Mouse (Mus musculus): ENCODE results near the gene Tepsin. TPM values are rescaled to one million over a fixed set of nuclear protein-coding genes. Genes with fewer than 3 reads are reported as not detected.

Tepsin gene
- polyA plus RNA-seq, 1 experiment: 12.2 TPM

GRCm38 (mm10) chr11:120051124-120051811 is 47.3 kb downstream of the Tepsin start:
- H3K36me3 ChIP-seq (ENCODE audit: control insufficient read depth, insufficient read depth, low read length, poor library complexity, severe bottlenecking): no peaks in the 10 kb centered on the region
- H3K27ac ChIP-seq (ENCODE audit: insufficient read depth, low read length): no peak overlapping the region
- H3K27me3 ChIP-seq (ENCODE audit: control insufficient read depth, insufficient read depth, low read length, poor library complexity, severe bottlenecking): 0 out of 2 replicates have a peak, but pooled peaks cover 5% of the 10 kb centered on the region
- no peaks in the 10 kb centered on the region for H3K4me1 ChIP-seq (ENCODE audit: control insufficient read depth, insufficient read depth, low read length)
- TF ChIP-seq POLR2A (IDR thresholded peaks at IDR 0.05; ENCODE audit: insufficient read depth, low read length) (no peak), EP300 (IDR thresholded peaks at IDR 0.05; ENCODE audit: insufficient read depth, low read depth, low read length) (no peak), CTCF (IDR thresholded peaks at IDR 0.05; ENCODE audit: low read depth, low read length) (no peak)
- H3K9ac ChIP-seq (ENCODE audit: low read depth, poor library complexity, severe bottlenecking): no peak overlapping the region
- no peaks in the 10 kb centered on the region for H3K9me3 ChIP-seq (replicated peaks; ENCODE audit: control insufficient read depth, insufficient read depth, low read length, poor library complexity, severe bottlenecking)
- no peak overlapping the region for H3K4me3 ChIP-seq (ENCODE audit: low read depth, low read length)

GRCm38 (mm10) chr11:120049067-120049466 is 49.5 kb downstream of the Tepsin start:
- no peak for TF ChIP-seq CTCF (IDR thresholded peaks at IDR 0.05; ENCODE audit: low read depth, low read length)
- no peak for TF ChIP-seq POLR2A (IDR thresholded peaks at IDR 0.05; ENCODE audit: insufficient read depth, low read length)
- TF ChIP-seq EP300 (IDR thresholded peaks at IDR 0.05; ENCODE audit: insufficient read depth, low read depth, low read length): no peak
- H3K27me3 ChIP-seq (ENCODE audit: control insufficient read depth, insufficient read depth, low read length, poor library complexity, severe bottlenecking): 0 out of 2 replicates have a peak, but pooled peaks cover 5% of the 10 kb centered on the region
- H3K9me3 ChIP-seq (replicated peaks; ENCODE audit: control insufficient read depth, insufficient read depth, low read length, poor library complexity, severe bottlenecking): no peaks in the 10 kb centered on the region
- H3K36me3 ChIP-seq (ENCODE audit: control insufficient read depth, insufficient read depth, low read length, poor library complexity, severe bottlenecking): no peaks in the 10 kb centered on the region
- no peaks in the 10 kb centered on the region for H3K4me1 ChIP-seq (ENCODE audit: control insufficient read depth, insufficient read depth, low read length)
- no peak overlapping the region for H3K9ac ChIP-seq (ENCODE audit: low read depth, poor library complexity, severe bottlenecking)
- no peak overlapping the region for H3K27ac ChIP-seq (ENCODE audit: insufficient read depth, low read length)
- H3K4me3 ChIP-seq (ENCODE audit: low read depth, low read length): no peak overlapping the region

GRCm38 (mm10) chr11:120048252-120048556 is 50.3 kb downstream of the Tepsin start:
- Histone ChIP-seq H3K9ac (ENCODE audit: low read depth, poor library complexity, severe bottlenecking) (no peak overlapping the region), H3K27ac (ENCODE audit: insufficient read depth, low read length) (no peak overlapping the region), H3K4me1 (ENCODE audit: control insufficient read depth, insufficient read depth, low read length) (no peaks in the 10 kb centered on the region), H3K27me3 (ENCODE audit: control insufficient read depth, insufficient read depth, low read length, poor library complexity, severe bottlenecking) (0 out of 2 replicates have a peak, but pooled peaks cover 5% of the 10 kb centered on the region), H3K4me3 (ENCODE audit: low read depth, low read length) (peak overlapping the region; percentile 4; the same call in 1 of the 2 replicates), H3K9me3 (replicated peaks; ENCODE audit: control insufficient read depth, insufficient read depth, low read length, poor library complexity, severe bottlenecking) (no peaks in the 10 kb centered on the region), H3K36me3 (ENCODE audit: control insufficient read depth, insufficient read depth, low read length, poor library complexity, severe bottlenecking) (no peaks in the 10 kb centered on the region)
- TF ChIP-seq POLR2A (IDR thresholded peaks at IDR 0.05; ENCODE audit: insufficient read depth, low read length) (no peak), CTCF (IDR thresholded peaks at IDR 0.05; ENCODE audit: low read depth, low read length) (peak; percentile 36)

- no peak overlapping the region; the same call in 1 of the 2 replicates for H3K9ac ChIP-seq (ENCODE audit: low read depth, poor library complexity, severe bottlenecking)
- H3K27ac ChIP-seq (ENCODE audit: insufficient read depth, low read length): no peak overlapping the region
- peak overlapping the region; percentile 8; the same call in 1 of the 2 replicates for H3K4me3 ChIP-seq (ENCODE audit: low read depth, low read length)
- H3K4me1 ChIP-seq (ENCODE audit: control insufficient read depth, insufficient read depth, low read length): no peaks in the 10 kb centered on the region
- TF ChIP-seq EP300 (IDR thresholded peaks at IDR 0.05; ENCODE audit: insufficient read depth, low read depth, low read length) (no peak), CTCF (IDR thresholded peaks at IDR 0.05; ENCODE audit: low read depth, low read length) (no peak), POLR2A (IDR thresholded peaks at IDR 0.05; ENCODE audit: insufficient read depth, low read length) (no peak)
- H3K9me3 ChIP-seq (replicated peaks; ENCODE audit: control insufficient read depth, insufficient read depth, low read length, poor library complexity, severe bottlenecking): no peaks in the 10 kb centered on the region
- 0 out of 2 replicates have a peak, but pooled peaks cover 5% of the 10 kb centered on the region for H3K27me3 ChIP-seq (ENCODE audit: control insufficient read depth, insufficient read depth, low read length, poor library complexity, severe bottlenecking)
- no peaks in the 10 kb centered on the region for H3K36me3 ChIP-seq (ENCODE audit: control insufficient read depth, insufficient read depth, low read length, poor library complexity, severe bottlenecking)
These were observed 50.8 kb downstream of the Tepsin start for GRCm38 (mm10) chr11:120047531-120048251.

- Histone ChIP-seq H3K9ac (ENCODE audit: low read depth, poor library complexity, severe bottlenecking) (peak within 1 kb of the TSS; percentile 66), H3K27ac (ENCODE audit: insufficient read depth, low read length) (no peak within 1 kb of the TSS), H3K4me3 (ENCODE audit: low read depth, low read length) (peak within 1 kb of the TSS; percentile 58), H3K4me1 (ENCODE audit: control insufficient read depth, insufficient read depth, low read length) (no peaks in the 10 kb centered on the region), H3K27me3 (ENCODE audit: control insufficient read depth, insufficient read depth, low read length, poor library complexity, severe bottlenecking) (0 out of 2 replicates have a peak, but pooled peaks cover 5% of the 10 kb centered on the region), H3K36me3 (ENCODE audit: control insufficient read depth, insufficient read depth, low read length, poor library complexity, severe bottlenecking) (no peaks in the 10 kb centered on the region), H3K9me3 (replicated peaks; ENCODE audit: control insufficient read depth, insufficient read depth, low read length, poor library complexity, severe bottlenecking) (no peaks in the 10 kb centered on the region)
- TF ChIP-seq CTCF (IDR thresholded peaks at IDR 0.05; ENCODE audit: low read depth, low read length) (no peak), POLR2A (IDR thresholded peaks at IDR 0.05; ENCODE audit: insufficient read depth, low read length) (no peak), EP300 (IDR thresholded peaks at IDR 0.05; ENCODE audit: insufficient read depth, low read depth, low read length) (no peak)
These were observed 51.9 kb downstream of the Tepsin start, which contains the start of gene Aatk for GRCm38 (mm10) chr11:120046553-120047191. Gene Aatk, minus strand, starts transcription at chr11:120047167.
